Mouse (Mus musculus) midbrain, embryonic 10.5 days (tissue): ENCODE results near the gene Cast. TPM values are rescaled to one million over a fixed set of nuclear protein-coding genes. Genes with fewer than 3 reads are reported as not detected.
A peak's percentile ranks its signal among the peaks of the same experiment; 100 is the strongest.

ENCODE experiments used
- DNase-seq: peaks from one replicate; pipeline ENCODE4 v3.0.0-alpha.2; 2017; ENCODE audit warnings: low spot score
- H3K27ac ChIP-seq: fragments of 300-500 bp; sonication (generic); replicated peaks from 2 replicates; pipeline ENCODE4 v1.5.1; 2016; ENCODE audit warnings: mild to moderate bottlenecking
- H3K27me3 ChIP-seq: fragments of 300-500 bp; sonication (generic); 2 replicates; pipeline ENCODE4 v1.6.1; 2016; ENCODE audit warnings: low read depth, mild to moderate bottlenecking; ENCODE audit not compliant: poor library complexity, severe bottlenecking
- H3K36me3 ChIP-seq: fragments of 300-500 bp; sonication (generic); 2 replicates; pipeline ENCODE4 v1.6.1; 2016; ENCODE audit warnings: mild to moderate bottlenecking, moderate library complexity
- H3K4me1 ChIP-seq: fragments of 300-500 bp; sonication (generic); 2 replicates; pipeline ENCODE4 v1.6.1; 2016
- H3K4me3 ChIP-seq: fragments of 300-500 bp; sonication (generic); 2 replicates; pipeline ENCODE4 v1.5.1; 2016; ENCODE audit warnings: mild to moderate bottlenecking, moderate library complexity
- H3K9me3 ChIP-seq: fragments of 300-500 bp; sonication (generic); replicated peaks from 2 replicates; pipeline ENCODE4 v1.6.1; 2016; ENCODE audit warnings: mild to moderate bottlenecking
- WGBS: fragments of 180-500 bp; shearing (Covaris S2); methylation state at CpG from one replicate; pipeline ENCODE4 v1.1.7; 2016; 5-methylcytosine and 5-hydroxymethylcytosine counted together
- polyA plus RNA-seq: library from polyadenylated mRNA; unstranded; fragments of >200 nt; fragmentation: Nextera tagmentation; extraction: Ambion mirVana; gene quantifications from 2 replicates; pipeline ENCODE4 v1.2.1, GENCODE M21; 2016

Cast gene
- polyA plus RNA-seq: 14.9 and 17.3 TPM in 2 replicates

- H3K36me3 ChIP-seq: no peaks in the 10 kb centered on the region
- peaks cover 17% of the 10 kb centered on the region for H3K4me1 ChIP-seq
- no peaks in the 10 kb centered on the region for H3K9me3 ChIP-seq
- H3K27me3 ChIP-seq: peaks cover 16% of the 10 kb centered on the region
- peak within 1 kb of the TSS; percentile 82 for H3K4me3 ChIP-seq
- DNase-seq: peak; percentile 71
- WGBS: 2% methylated on average over 36 of the region's 36 CpGs
- H3K27ac ChIP-seq: peak within 1 kb of the TSS; percentile 86
Observed at GRCm38 (mm10) chr13:74808152-74808929, at the start of gene Cast. TSS of gene Cast (minus strand) at chr13:74808810.

DNA sequence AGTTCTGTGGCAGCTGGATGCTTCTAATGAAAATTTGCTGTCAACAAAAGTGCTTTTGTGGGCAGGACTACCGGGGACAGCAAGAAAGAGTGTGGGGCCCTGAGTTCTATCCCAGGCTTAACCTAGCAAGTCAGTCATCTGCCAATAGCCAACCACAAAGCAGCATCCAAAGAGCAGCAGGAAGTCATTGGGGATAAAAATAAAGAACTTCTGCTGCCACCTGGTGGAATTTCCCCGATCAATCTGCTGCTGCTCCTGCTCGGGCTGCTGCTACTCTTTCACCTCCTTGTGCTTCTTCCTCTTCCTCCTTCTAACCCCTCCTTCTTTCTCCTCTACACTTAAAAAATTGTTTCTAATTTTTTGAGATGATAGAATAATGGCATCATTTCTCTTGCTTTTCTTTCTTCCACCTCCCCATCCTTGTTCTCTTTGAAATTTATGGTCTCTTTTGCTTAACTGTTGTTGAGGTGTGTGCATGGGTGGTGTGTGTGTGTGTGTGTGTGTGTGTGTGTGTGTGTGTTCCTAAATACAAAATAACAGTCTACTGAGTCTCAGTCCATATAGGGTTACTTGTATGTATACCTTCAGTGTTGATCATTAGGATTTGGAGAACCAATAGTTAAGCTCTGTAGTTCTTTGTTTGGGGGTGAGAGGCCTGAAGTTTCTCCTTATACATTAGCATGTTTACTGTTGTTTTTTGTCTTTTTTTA is 45.9 kb upstream of the Cast start:
- H3K27ac ChIP-seq: no peak overlapping the region
- H3K27me3 ChIP-seq: no peaks in the 10 kb centered on the region
- WGBS: 6% methylated on average over 3 of the region's 3 CpGs
- H3K36me3 ChIP-seq: no peaks in the 10 kb centered on the region
- H3K4me1 ChIP-seq: 0 out of 2 replicates have a peak, but pooled peaks cover 4% of the 10 kb centered on the region
- H3K4me3 ChIP-seq: no peak overlapping the region
- no peaks in the 10 kb centered on the region for H3K9me3 ChIP-seq
- peak; percentile 57 for DNase-seq

DNA sequence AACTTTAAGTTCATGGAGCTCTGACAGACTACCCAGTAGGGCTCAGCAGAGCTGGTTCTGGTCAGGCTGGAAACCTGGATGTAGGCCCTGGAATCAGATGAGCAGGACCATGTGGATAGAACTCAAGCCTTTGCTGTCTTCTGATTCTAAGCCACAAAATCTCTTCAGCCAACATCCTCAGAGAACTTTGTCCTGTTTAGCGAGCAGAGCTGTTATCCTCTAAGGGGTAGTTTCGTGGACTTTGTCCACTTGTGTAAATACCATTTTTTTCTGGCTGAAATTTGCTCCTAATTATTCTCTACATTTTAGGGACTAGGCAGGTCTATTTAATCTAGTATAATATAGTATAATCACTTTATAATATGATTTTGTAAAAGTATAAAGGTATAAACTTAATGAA is 42.2 kb upstream of the Cast start:
- H3K4me3 ChIP-seq: no peak overlapping the region
- WGBS: 90% methylated on average over 2 of the region's 2 CpGs
- no peak overlapping the region for H3K27ac ChIP-seq
- no peak for DNase-seq
- no peaks in the 10 kb centered on the region for H3K9me3 ChIP-seq
- H3K36me3 ChIP-seq: no peaks in the 10 kb centered on the region
- 0 out of 2 replicates have a peak, but pooled peaks cover 4% of the 10 kb centered on the region for H3K4me1 ChIP-seq
- no peaks in the 10 kb centered on the region for H3K27me3 ChIP-seq

- DNase-seq: no peak
- no peak overlapping the region for H3K27ac ChIP-seq
Observed at GRCm38 (mm10) chr13:74845886-74846285, 37.3 kb upstream of the Cast start.

GRCm38 (mm10) chr13:74834543-74834942 is 25.9 kb upstream of the Cast start:
- H3K36me3 ChIP-seq: no peaks in the 10 kb centered on the region
- no peak overlapping the region for H3K27ac ChIP-seq
- no peaks in the 10 kb centered on the region for H3K9me3 ChIP-seq
- H3K27me3 ChIP-seq: no peaks in the 10 kb centered on the region
- no peak for DNase-seq
- WGBS: 87% methylated on average over 1 of the region's 1 CpGs
- no peak overlapping the region for H3K4me3 ChIP-seq
- no peaks in the 10 kb centered on the region for H3K4me1 ChIP-seq

More at GRCm38 (mm10) chr13:74845886-74846285, 37.3 kb upstream of the Cast start:
- Histone ChIP-seq H3K4me3 (no peak overlapping the region), H3K36me3 (no peaks in the 10 kb centered on the region), H3K9me3 (no peaks in the 10 kb centered on the region), H3K27me3 (no peaks in the 10 kb centered on the region), H3K4me1 (no peaks in the 10 kb centered on the region)
- 61% methylated on average over 1 of the region's 1 CpGs for WGBS

- Histone ChIP-seq H3K36me3 (no peaks in the 10 kb centered on the region), H3K4me1 (no peaks in the 10 kb centered on the region), H3K27me3 (no peaks in the 10 kb centered on the region), H3K9me3 (no peaks in the 10 kb centered on the region), H3K4me3 (no peak overlapping the region), H3K27ac (no peak overlapping the region)
- DNase-seq: no peak
- 83% methylated on average over 3 of the region's 3 CpGs for WGBS
Observed at GRCm38 (mm10) chr13:74822095-74822494, 13.5 kb upstream of the Cast start.

- Histone ChIP-seq H3K4me1 (no peaks in the 10 kb centered on the region), H3K36me3 (no peaks in the 10 kb centered on the region), H3K4me3 (no peak overlapping the region), H3K9me3 (no peaks in the 10 kb centered on the region), H3K27ac (no peak overlapping the region), H3K27me3 (no peaks in the 10 kb centered on the region)
- DNase-seq: no peak
- 98% methylated on average over 1 of the region's 1 CpGs for WGBS
Observed at GRCm38 (mm10) chr13:74815753-74816152, 7.1 kb upstream of the Cast start.

- Histone ChIP-seq H3K27ac (peak overlapping the region; percentile 86), H3K36me3 (no peaks in the 10 kb centered on the region), H3K27me3 (peaks cover 16% of the 10 kb centered on the region), H3K4me1 (peaks cover 19% of the 10 kb centered on the region), H3K4me3 (peak overlapping the region; percentile 82), H3K9me3 (no peaks in the 10 kb centered on the region)
- peak; percentile 72 for DNase-seq
- 1% methylated on average over 31 of the region's 31 CpGs for WGBS
Observed at GRCm38 (mm10) chr13:74807446-74808151, 1.0 kb downstream of the Cast start.

DNA sequence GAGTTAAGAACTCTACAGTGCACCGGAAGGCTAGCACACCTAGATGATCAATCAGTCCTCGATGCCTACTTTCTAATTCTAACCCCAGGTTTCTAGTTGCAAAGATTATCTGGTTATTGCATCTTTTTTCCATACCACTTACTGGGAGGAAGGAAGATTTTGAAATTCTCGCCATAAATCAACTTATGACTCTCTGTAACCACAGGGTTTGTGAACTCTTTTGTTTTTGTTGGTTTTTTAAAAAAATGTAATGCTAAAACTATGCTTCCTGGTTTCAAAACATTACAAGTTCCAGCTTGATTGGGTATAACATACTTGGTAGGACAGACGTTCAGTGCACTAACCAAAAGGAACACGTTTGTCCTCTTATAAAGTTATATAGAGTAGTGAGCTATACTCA is 1.7 kb downstream of the Cast start:
- Histone ChIP-seq H3K9me3 (no peaks in the 10 kb centered on the region), H3K4me3 (no peak overlapping the region), H3K4me1 (peaks cover 23% of the 10 kb centered on the region), H3K27me3 (peaks cover 16% of the 10 kb centered on the region), H3K27ac (no peak overlapping the region), H3K36me3 (no peaks in the 10 kb centered on the region)
- no peak for DNase-seq
- 57% methylated on average over 5 of the region's 5 CpGs for WGBS

GRCm38 (mm10) chr13:74794435-74794834 is 14.2 kb downstream of the Cast start:
- H3K4me3 ChIP-seq: no peak overlapping the region
- DNase-seq: no peak
- H3K4me1 ChIP-seq: no peaks in the 10 kb centered on the region
- H3K27me3 ChIP-seq: no peaks in the 10 kb centered on the region
- no peaks in the 10 kb centered on the region for H3K36me3 ChIP-seq
- 63% methylated on average over 1 of the region's 1 CpGs for WGBS
- H3K9me3 ChIP-seq: no peaks in the 10 kb centered on the region
- H3K27ac ChIP-seq: no peak overlapping the region

DNA sequence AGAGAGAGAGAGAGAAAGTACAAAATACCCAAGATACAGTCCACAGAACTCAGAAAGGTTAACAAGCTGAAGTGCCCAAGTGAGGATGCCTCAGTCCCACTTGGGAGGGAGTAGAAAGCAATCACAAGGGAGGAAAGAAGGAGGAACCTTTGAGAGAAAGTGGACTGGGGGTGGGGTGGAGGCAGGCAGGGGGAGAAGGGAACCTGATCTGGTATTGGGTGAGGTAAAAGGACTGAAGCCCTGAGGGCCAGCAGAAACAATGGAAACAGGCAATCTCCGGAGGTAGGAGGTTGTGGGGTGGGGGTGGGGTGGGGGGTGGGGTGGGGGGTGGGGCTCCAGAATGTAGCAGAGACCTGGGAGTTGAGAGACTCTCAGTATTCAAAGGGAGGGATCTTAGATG is 20.9 kb downstream of the Cast start:
- no peak for DNase-seq
- Histone ChIP-seq H3K9me3 (no peaks in the 10 kb centered on the region), H3K27ac (no peak overlapping the region), H3K4me1 (no peaks in the 10 kb centered on the region), H3K4me3 (no peak overlapping the region), H3K36me3 (no peaks in the 10 kb centered on the region), H3K27me3 (no peaks in the 10 kb centered on the region)
- 0% methylated on average over 1 of the region's 1 CpGs for WGBS

- Histone ChIP-seq H3K27me3 (no peaks in the 10 kb centered on the region), H3K9me3 (no peaks in the 10 kb centered on the region), H3K4me1 (peaks cover 9% of the 10 kb centered on the region), H3K4me3 (no peak overlapping the region), H3K27ac (no peak overlapping the region), H3K36me3 (no peaks in the 10 kb centered on the region)
- no peak for DNase-seq
- WGBS: 77% methylated on average over 1 of the region's 1 CpGs
Observed at GRCm38 (mm10) chr13:74772151-74772550, 36.5 kb downstream of the Cast start.
